Mouse (Mus musculus) kidney, adult 2 months (tissue): ENCODE measurements around the gene Iqsec2.

ENCODE experiments used
- CTCF ChIP-seq: fragments of 200-500 bp; conservative IDR thresholded peaks from 2 replicates; pipeline ENCODE4 v1.5.1; 2011; ENCODE audit warnings: low read depth, mild to moderate bottlenecking, control low read depth, low read length, moderate library complexity, mixed read lengths; ENCODE audit not compliant: insufficient read depth, insufficient read length
- POLR2A ChIP-seq: fragments of 200-500 bp; IDR thresholded peaks from one replicate; pipeline ENCODE4 v1.6.1; 2011; ENCODE audit warnings: low read depth, low read length, control low read depth

GRCm38 (mm10) chrX:152177897-152178296 lies 33.8 kb downstream of the Iqsec2 start:
- no peak for TF ChIP-seq CTCF
- TF ChIP-seq POLR2A: no peak
